Mouse (Mus musculus): ENCODE measurements around the gene Map3k11.

DNA sequence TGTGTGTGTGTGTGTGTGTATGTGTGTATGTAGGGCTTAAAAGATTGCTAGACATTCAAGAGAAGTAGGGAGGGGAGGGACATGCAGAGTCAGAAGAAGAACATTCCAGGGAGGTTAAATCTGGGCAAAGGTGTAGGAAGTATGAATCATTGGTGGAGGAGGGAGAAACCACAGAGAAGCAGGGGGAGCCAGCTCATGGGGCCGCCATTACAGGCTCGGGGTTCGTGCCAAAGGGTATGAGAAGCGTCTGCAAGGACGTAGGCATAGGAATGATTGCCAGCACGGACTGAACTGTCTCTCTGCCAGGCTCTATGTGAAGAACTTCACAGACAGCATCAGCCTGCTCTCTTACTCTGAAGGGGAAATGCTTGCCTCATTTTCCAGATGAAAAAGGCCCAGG is 60.9 kb downstream of the Map3k11 start:
- TF ChIP-seq CTCF (IDR thresholded peaks at IDR 0.05; ENCODE audit: borderline replicate concordance, insufficient read depth, low read depth, low read length) (no peak), POLR2A (IDR thresholded peaks at IDR 0.05; ENCODE audit: borderline replicate concordance, insufficient read depth, low read length) (no peak)

All from cerebellum, adult 2 months (tissue).